Mouse (Mus musculus): ENCODE results near the gene Scaf11. TPM values are rescaled to one million over a fixed set of nuclear protein-coding genes. Genes with fewer than 3 reads are reported as not detected.
"Not testable (repeated sequence)": the region's sequence is repeated elsewhere in the genome, so short reads cannot be mapped to it uniquely, and the experiment has no call there.

The Scaf11 gene
- total RNA-seq (2014; rRNA removed) (27.7 and 30.7 TPM in 2 replicates), polyA plus RNA-seq (2015; fragmentation: Nextera tagmentation; extraction: Ambion mirVana) (35.0 and 41.7 TPM in 2 replicates)

GRCm38 (mm10) chr15:96460730-96461540 is at the start of gene Scaf11:
Gene Scaf11, minus strand, starts transcription at chr15:96460843.
- Histone ChIP-seq H3K4me2 (ENCODE audit: low read depth, low read length, poor library complexity, severe bottlenecking) (peak within 1 kb of the TSS; percentile 80), H3K36me3 (ENCODE audit: insufficient read depth, low read length) (no peaks in the 10 kb centered on the region), H3K27ac (ENCODE audit: low read depth, low read length) (peak within 1 kb of the TSS; percentile 91), H3K9me3 (ENCODE audit: low read length) (no peaks in the 10 kb centered on the region), H3K4me1 (ENCODE audit: insufficient read depth, low read length) (no peaks in the 10 kb centered on the region), H3K9ac (replicated peaks; ENCODE audit: low read length, poor library complexity, severe bottlenecking) (peak within 1 kb of the TSS; percentile 87), H3K4me3 (ENCODE audit: low read depth, low read length) (peak within 1 kb of the TSS; percentile 93), H3K27me3 (ENCODE audit: insufficient read depth, low read length) (no peaks in the 10 kb centered on the region)
- DNase-seq (ENCODE audit: low spot score) (peak; percentile 98), ATAC-seq (ENCODE audit: low FRiP score) (peak; percentile 95)
- WGBS, result under 1% methylated on average over 56 of the region's 96 CpGs
- TF ChIP-seq CTCF (IDR thresholded peaks at IDR 0.05), result peak; percentile 78

GRCm38 (mm10) chr15:96507097-96507840 is 46.6 kb upstream of the Scaf11 start:
- H3K27ac ChIP-seq (ENCODE audit: low read depth, low read length), result no peak overlapping the region
- DNase-seq (ENCODE audit: low spot score) (peak; percentile 71), ATAC-seq (ENCODE audit: low FRiP score) (no peak)
- TF ChIP-seq CTCF (IDR thresholded peaks at IDR 0.05), result peak; percentile 91
- H3K4me1 ChIP-seq (ENCODE audit: insufficient read depth, low read length), result no peaks in the 10 kb centered on the region
- H3K4me2 ChIP-seq (ENCODE audit: low read depth, low read length, poor library complexity, severe bottlenecking), result 0 out of 2 replicates have a peak overlapping the region, but pooled peaks have one; percentile 3
- 41% methylated on average over 18 of the region's 18 CpGs for WGBS
- no peaks in the 10 kb centered on the region for H3K27me3 ChIP-seq (ENCODE audit: insufficient read depth, low read length)
- H3K9ac ChIP-seq (replicated peaks; ENCODE audit: low read length, poor library complexity, severe bottlenecking), result no peak overlapping the region
- H3K36me3 ChIP-seq (ENCODE audit: insufficient read depth, low read length), result no peaks in the 10 kb centered on the region
- H3K4me3 ChIP-seq (ENCODE audit: low read depth, low read length), result no peak overlapping the region
- no peaks in the 10 kb centered on the region for H3K9me3 ChIP-seq (ENCODE audit: low read length)

- ATAC-seq (ENCODE audit: low FRiP score) (no peak), DNase-seq (ENCODE audit: low spot score) (no peak)
- Histone ChIP-seq H3K27me3 (ENCODE audit: insufficient read depth, low read length) (no peaks in the 10 kb centered on the region), H3K4me2 (ENCODE audit: low read depth, low read length, poor library complexity, severe bottlenecking) (no peak overlapping the region), H3K36me3 (ENCODE audit: insufficient read depth, low read length) (no peaks in the 10 kb centered on the region), H3K4me1 (ENCODE audit: insufficient read depth, low read length) (no peaks in the 10 kb centered on the region), H3K9ac (replicated peaks; ENCODE audit: low read length, poor library complexity, severe bottlenecking) (no peak overlapping the region), H3K27ac (ENCODE audit: low read depth, low read length) (no peak overlapping the region), H3K4me3 (ENCODE audit: low read depth, low read length) (no peak overlapping the region), H3K9me3 (ENCODE audit: low read length) (no peaks in the 10 kb centered on the region)
- WGBS, result 92% methylated on average over 7 of the region's 7 CpGs
- TF ChIP-seq CTCF (IDR thresholded peaks at IDR 0.05), result no peak
Observed at GRCm38 (mm10) chr15:96497646-96498045, 37.0 kb upstream of the Scaf11 start.

GRCm38 (mm10) chr15:96494279-96494678 is 33.6 kb upstream of the Scaf11 start:
- 86% methylated on average over 6 of the region's 6 CpGs for WGBS
- H3K4me1 ChIP-seq (ENCODE audit: insufficient read depth, low read length), result no peaks in the 10 kb centered on the region

DNA sequence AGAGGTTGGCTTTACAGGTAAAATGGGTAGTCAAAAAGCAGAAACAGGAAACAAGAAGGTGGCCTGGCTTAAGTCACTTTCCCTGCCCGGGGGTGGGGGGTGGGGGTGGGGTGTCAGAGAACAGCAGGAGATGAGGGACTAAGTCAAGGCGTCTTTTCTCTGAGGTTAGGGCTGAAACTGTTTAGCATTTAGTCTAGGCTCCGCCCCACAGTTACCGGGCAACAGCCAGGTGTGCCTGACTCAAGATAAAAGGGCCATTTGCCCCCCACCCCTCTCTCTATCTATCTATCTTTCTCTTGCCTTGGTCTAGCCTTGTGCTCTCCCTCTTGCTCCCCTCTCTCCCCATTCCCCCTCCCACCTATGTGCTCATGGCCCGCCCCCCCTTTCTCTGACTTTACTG is 32.9 kb upstream of the Scaf11 start:
- Histone ChIP-seq H3K4me1 (ENCODE audit: insufficient read depth, low read length) (no peaks in the 10 kb centered on the region), H3K9ac (replicated peaks; ENCODE audit: low read length, poor library complexity, severe bottlenecking) (no peak overlapping the region), H3K4me2 (ENCODE audit: low read depth, low read length, poor library complexity, severe bottlenecking) (no peak overlapping the region), H3K27ac (ENCODE audit: low read depth, low read length) (no peak overlapping the region), H3K27me3 (ENCODE audit: insufficient read depth, low read length) (no peaks in the 10 kb centered on the region), H3K4me3 (ENCODE audit: low read depth, low read length) (no peak overlapping the region), H3K36me3 (ENCODE audit: insufficient read depth, low read length) (no peaks in the 10 kb centered on the region), H3K9me3 (ENCODE audit: low read length) (no peaks in the 10 kb centered on the region)
- 65% methylated on average over 5 of the region's 5 CpGs for WGBS
- no peak for ATAC-seq (ENCODE audit: low FRiP score)
- TF ChIP-seq CTCF (IDR thresholded peaks at IDR 0.05), result no peak
- DNase-seq (ENCODE audit: low spot score), result no peak

More at GRCm38 (mm10) chr15:96494279-96494678, 33.6 kb upstream of the Scaf11 start:
- H3K9ac ChIP-seq (replicated peaks; ENCODE audit: low read length, poor library complexity, severe bottlenecking), result no peak overlapping the region
- DNase-seq (ENCODE audit: low spot score), result no peak
- no peak for ATAC-seq (ENCODE audit: low FRiP score)
- no peak overlapping the region for H3K4me2 ChIP-seq (ENCODE audit: low read depth, low read length, poor library complexity, severe bottlenecking)
- H3K27ac ChIP-seq (ENCODE audit: low read depth, low read length), result no peak overlapping the region
- H3K9me3 ChIP-seq (ENCODE audit: low read length), result no peaks in the 10 kb centered on the region
- no peak for TF ChIP-seq CTCF (IDR thresholded peaks at IDR 0.05)
- H3K4me3 ChIP-seq (ENCODE audit: low read depth, low read length), result no peak overlapping the region
- H3K27me3 ChIP-seq (ENCODE audit: insufficient read depth, low read length), result no peaks in the 10 kb centered on the region
- no peaks in the 10 kb centered on the region for H3K36me3 ChIP-seq (ENCODE audit: insufficient read depth, low read length)

- not testable (repeated sequence) for H3K9ac ChIP-seq (replicated peaks; ENCODE audit: low read length, poor library complexity, severe bottlenecking); H3K4me2 ChIP-seq (ENCODE audit: low read depth, low read length, poor library complexity, severe bottlenecking); H3K4me1 ChIP-seq (ENCODE audit: insufficient read depth, low read length); ATAC-seq (ENCODE audit: low FRiP score); H3K27me3 ChIP-seq (ENCODE audit: insufficient read depth, low read length); H3K27ac ChIP-seq (ENCODE audit: low read depth, low read length); H3K4me3 ChIP-seq (ENCODE audit: low read depth, low read length); H3K9me3 ChIP-seq (ENCODE audit: low read length); H3K36me3 ChIP-seq (ENCODE audit: insufficient read depth, low read length); DNase-seq (ENCODE audit: low spot score)
- WGBS, result 95% methylated on average over 4 of the region's 4 CpGs
Observed at GRCm38 (mm10) chr15:96492919-96493318, 32.3 kb upstream of the Scaf11 start.

Measured in midbrain, postnatal 0 days (tissue).